Mouse (Mus musculus): ENCODE measurements around the gene Prdx2. TPM values are rescaled to one million over a fixed set of nuclear protein-coding genes. Genes with fewer than 3 reads are reported as not detected.

The Prdx2 gene
- polyA plus RNA-seq, 1 experiment from 2014 or later: 681 TPM

- H3K9me3 ChIP-seq: no peaks in the 10 kb centered on the region
- ATAC-seq (ENCODE audit: insufficient number of reproducible peaks, low FRiP score, low TSS enrichment, low read depth): no peak
- H3K4me1 ChIP-seq: peaks cover 28% of the 10 kb centered on the region
- WGBS: 91% methylated on average over 9 of the region's 9 CpGs
- no peak overlapping the region for H3K4me3 ChIP-seq
- no peak overlapping the region for H3K27ac ChIP-seq
- no peak overlapping the region for H3K4me2 ChIP-seq
- H3K27me3 ChIP-seq: peaks cover 20% of the 10 kb centered on the region
- no peak overlapping the region for H3K9ac ChIP-seq
- H3K36me3 ChIP-seq: peaks cover 4% of the 10 kb centered on the region; the same call in 1 of the 2 replicates
These were observed 25.0 kb downstream of the Prdx2 start for GRCm38 (mm10) chr8:84994375-84994774.

DNA sequence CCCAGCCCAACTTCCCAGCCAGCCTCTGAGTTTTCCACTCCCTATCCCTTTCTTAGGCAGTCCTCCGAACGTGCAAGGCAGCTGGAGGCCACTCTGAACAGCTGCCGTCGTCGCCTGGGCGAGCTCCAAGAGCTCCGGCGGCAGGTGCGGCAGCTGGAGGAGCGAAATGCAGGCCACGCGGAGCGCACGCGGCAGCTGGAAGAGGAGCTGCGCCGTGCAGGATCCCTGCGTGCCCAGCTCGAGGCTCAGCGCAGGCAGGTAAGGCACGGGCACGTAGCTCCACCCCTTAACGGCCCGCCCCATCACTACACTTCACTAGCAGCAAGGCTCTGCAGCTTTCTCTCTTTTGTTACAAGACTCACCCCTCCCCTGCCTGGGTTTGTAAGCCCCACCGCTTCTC is 26.3 kb downstream of the Prdx2 start:
- Histone ChIP-seq H3K9ac (no peak overlapping the region), H3K27ac (no peak overlapping the region), H3K4me1 (peaks cover 22% of the 10 kb centered on the region), H3K9me3 (no peaks in the 10 kb centered on the region), H3K4me2 (0 out of 2 replicates have a peak overlapping the region, but pooled peaks have one; percentile 0), H3K36me3 (peaks cover 4% of the 10 kb centered on the region; the same call in 1 of the 2 replicates), H3K4me3 (no peak overlapping the region), H3K27me3 (peaks cover 20% of the 10 kb centered on the region)
- WGBS: 32% methylated on average over 25 of the region's 25 CpGs
- ATAC-seq (ENCODE audit: insufficient number of reproducible peaks, low FRiP score, low TSS enrichment, low read depth): no peak

GRCm38 (mm10) chr8:84996978-84997377 is 27.6 kb downstream of the Prdx2 start:
- no peak for ATAC-seq (ENCODE audit: insufficient number of reproducible peaks, low FRiP score, low TSS enrichment, low read depth)
- H3K27me3 ChIP-seq: peaks cover 20% of the 10 kb centered on the region
- H3K4me2 ChIP-seq: no peak overlapping the region
- H3K27ac ChIP-seq: no peak overlapping the region
- H3K4me1 ChIP-seq: peaks cover 16% of the 10 kb centered on the region
- H3K36me3 ChIP-seq: peaks cover 4% of the 10 kb centered on the region; the same call in 1 of the 2 replicates
- WGBS: 81% methylated on average over 5 of the region's 5 CpGs
- H3K9ac ChIP-seq: no peak overlapping the region
- H3K4me3 ChIP-seq: no peak overlapping the region
- no peaks in the 10 kb centered on the region for H3K9me3 ChIP-seq

GRCm38 (mm10) chr8:84997649-84998295 is 28.4 kb downstream of the Prdx2 start:
- H3K27me3 ChIP-seq: peaks cover 20% of the 10 kb centered on the region
- H3K4me2 ChIP-seq: peak overlapping the region; percentile 17; the same call in 1 of the 2 replicates
- peaks cover 16% of the 10 kb centered on the region for H3K4me1 ChIP-seq
- 6% methylated on average over 19 of the region's 19 CpGs for WGBS
- H3K36me3 ChIP-seq: peaks cover 4% of the 10 kb centered on the region; the same call in 1 of the 2 replicates
- no peak overlapping the region for H3K9ac ChIP-seq
- peak; percentile 31; the same call in 1 of the 2 replicates for ATAC-seq (ENCODE audit: insufficient number of reproducible peaks, low FRiP score, low TSS enrichment, low read depth)
- no peak overlapping the region for H3K4me3 ChIP-seq
- no peaks in the 10 kb centered on the region for H3K9me3 ChIP-seq
- H3K27ac ChIP-seq: no peak overlapping the region

DNA sequence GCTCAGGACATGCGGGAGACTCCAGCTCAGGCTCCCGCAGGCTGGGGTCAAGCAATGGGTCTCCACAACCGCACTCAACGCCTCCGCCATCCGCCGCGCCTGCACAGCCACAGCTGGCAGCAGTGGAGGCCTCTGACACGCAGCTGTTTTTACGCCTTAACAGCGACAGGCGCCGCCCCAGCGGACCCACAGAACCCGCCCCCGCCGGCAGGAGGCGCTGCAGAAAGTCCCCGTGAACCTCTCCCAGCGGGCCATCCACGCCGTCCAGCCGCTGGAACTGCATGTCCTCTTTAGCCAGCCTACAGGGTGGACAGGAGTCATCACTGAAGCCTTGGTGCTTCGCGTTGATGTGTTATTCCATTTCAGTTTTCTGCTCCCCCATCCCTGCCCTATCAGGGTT is 38.3 kb downstream of the Prdx2 start:
- Histone ChIP-seq H3K9ac (no peak overlapping the region), H3K27ac (no peak overlapping the region), H3K9me3 (no peaks in the 10 kb centered on the region), H3K4me1 (0 out of 2 replicates have a peak, but pooled peaks cover 4% of the 10 kb centered on the region), H3K4me2 (no peak overlapping the region), H3K36me3 (no peaks in the 10 kb centered on the region), H3K27me3 (peaks cover 49% of the 10 kb centered on the region), H3K4me3 (no peak overlapping the region)
- ATAC-seq (ENCODE audit: insufficient number of reproducible peaks, low FRiP score, low TSS enrichment, low read depth): no peak
- 12% methylated on average over 25 of the region's 25 CpGs for WGBS

DNA sequence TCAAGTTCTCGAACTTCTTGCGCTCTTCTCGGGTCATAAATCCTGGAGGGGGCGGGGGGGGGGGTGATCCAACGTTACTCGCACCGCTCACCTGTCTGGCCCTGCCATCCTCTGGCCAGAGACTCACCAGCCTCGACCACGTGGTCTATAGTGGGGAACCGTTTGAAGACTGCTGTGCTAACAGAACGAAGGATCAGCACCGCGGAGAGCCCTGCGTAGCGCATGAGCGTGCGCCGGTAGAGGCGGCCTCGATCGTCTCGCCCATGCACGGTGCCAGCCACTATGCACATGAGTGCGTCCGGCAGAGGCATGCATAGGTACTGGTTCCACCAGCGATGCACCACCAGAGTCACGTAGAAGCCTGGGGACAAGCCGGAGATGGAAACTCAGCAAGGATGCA is 41.9 kb downstream of the Prdx2 start:
- Histone ChIP-seq H3K4me1 (peaks cover 9% of the 10 kb centered on the region), H3K27me3 (peaks cover 70% of the 10 kb centered on the region), H3K36me3 (no peaks in the 10 kb centered on the region), H3K4me2 (no peak overlapping the region), H3K9me3 (no peaks in the 10 kb centered on the region), H3K27ac (no peak overlapping the region), H3K9ac (no peak overlapping the region), H3K4me3 (no peak overlapping the region)
- no peak for ATAC-seq (ENCODE audit: insufficient number of reproducible peaks, low FRiP score, low TSS enrichment, low read depth)
- WGBS: 14% methylated on average over 28 of the region's 28 CpGs

DNA sequence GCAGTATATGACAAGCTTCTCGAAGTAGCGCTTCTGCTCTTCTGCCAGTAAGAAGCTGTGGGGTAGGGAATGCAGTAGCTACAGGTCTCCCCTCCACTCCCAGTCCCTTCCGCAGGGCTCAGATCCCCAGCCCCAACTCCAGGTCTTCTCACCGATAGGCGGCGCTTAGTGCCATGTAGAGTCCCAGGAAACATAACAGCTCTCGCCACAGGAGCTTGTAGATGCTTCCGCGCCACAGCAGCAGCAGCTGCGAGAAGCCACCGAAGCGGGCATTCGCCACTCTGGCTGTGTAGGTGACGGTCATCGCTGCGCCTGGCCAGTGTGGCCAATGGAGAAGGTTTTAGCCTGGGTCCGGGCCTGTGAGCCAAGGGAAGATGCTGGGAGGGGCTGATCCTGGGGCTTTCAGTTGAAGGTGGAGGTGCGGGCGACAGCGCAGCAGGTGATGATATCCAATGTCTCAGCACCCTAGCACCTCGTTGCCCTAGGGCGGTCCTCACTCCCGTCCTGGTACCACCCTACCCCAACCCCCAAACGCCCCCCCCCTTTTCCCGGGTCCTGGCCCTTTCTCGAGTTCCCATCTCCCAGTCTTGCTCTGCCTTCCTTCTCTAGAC is 43.9 kb downstream of the Prdx2 start:
- no peak overlapping the region for H3K9ac ChIP-seq
- H3K27ac ChIP-seq: no peak overlapping the region
- H3K27me3 ChIP-seq: peaks cover 54% of the 10 kb centered on the region
- H3K36me3 ChIP-seq: peaks cover 8% of the 10 kb centered on the region
- ATAC-seq (ENCODE audit: insufficient number of reproducible peaks, low FRiP score, low TSS enrichment, low read depth): peak; percentile 41; the same call in 1 of the 2 replicates
- H3K4me3 ChIP-seq: peak overlapping the region; percentile 30
- no peaks in the 10 kb centered on the region for H3K9me3 ChIP-seq
- H3K4me1 ChIP-seq: peaks cover 5% of the 10 kb centered on the region
- peak overlapping the region; percentile 54 for H3K4me2 ChIP-seq
- WGBS: 4% methylated on average over 26 of the region's 26 CpGs

GRCm38 (mm10) chr8:85014431-85014830 is 45.0 kb downstream of the Prdx2 start, which contains the start of gene Best2:
Gene Best2 (minus strand): TSS chr8:85014531.
- ATAC-seq (ENCODE audit: insufficient number of reproducible peaks, low FRiP score, low TSS enrichment, low read depth): no peak
- peak within 1 kb of the TSS; percentile 30 for H3K4me3 ChIP-seq
- H3K4me1 ChIP-seq: peaks cover 5% of the 10 kb centered on the region
- WGBS: 68% methylated on average over 2 of the region's 2 CpGs
- no peaks in the 10 kb centered on the region for H3K9me3 ChIP-seq
- H3K27me3 ChIP-seq: peaks cover 43% of the 10 kb centered on the region
- peaks cover 19% of the 10 kb centered on the region for H3K36me3 ChIP-seq
- peak within 1 kb of the TSS; percentile 54 for H3K4me2 ChIP-seq
- H3K9ac ChIP-seq: no peak within 1 kb of the TSS
- no peak within 1 kb of the TSS for H3K27ac ChIP-seq

GRCm38 (mm10) chr8:85016724-85017123 is 47.3 kb downstream of the Prdx2 start:
- Histone ChIP-seq H3K4me1 (peaks cover 5% of the 10 kb centered on the region), H3K36me3 (peaks cover 40% of the 10 kb centered on the region), H3K27ac (no peak overlapping the region), H3K27me3 (peaks cover 27% of the 10 kb centered on the region), H3K4me3 (no peak overlapping the region), H3K9me3 (no peaks in the 10 kb centered on the region), H3K4me2 (no peak overlapping the region), H3K9ac (no peak overlapping the region)
- WGBS: 67% methylated on average over 10 of the region's 10 CpGs
- ATAC-seq (ENCODE audit: insufficient number of reproducible peaks, low FRiP score, low TSS enrichment, low read depth): no peak

DNA sequence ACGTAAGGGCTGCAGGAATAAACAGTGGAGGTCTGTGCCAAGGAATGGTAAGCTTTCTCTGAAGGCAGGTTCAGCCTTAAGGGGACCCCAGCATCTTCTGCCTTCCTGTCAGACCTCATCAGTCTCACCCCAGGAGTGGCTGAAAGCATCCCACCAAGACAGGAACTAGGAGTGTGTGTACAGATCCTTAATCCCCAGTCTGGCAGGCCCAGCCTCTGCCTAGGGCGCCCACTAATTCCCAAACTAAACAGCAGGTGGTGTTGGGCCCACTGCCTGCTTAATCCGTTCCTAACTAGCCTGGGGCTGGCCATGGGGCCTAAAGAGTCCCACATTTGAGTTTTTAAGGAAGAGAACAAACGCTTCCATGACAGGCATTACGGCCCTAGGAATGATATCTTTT is 47.8 kb downstream of the Prdx2 start:
- ATAC-seq (ENCODE audit: insufficient number of reproducible peaks, low FRiP score, low TSS enrichment, low read depth): no peak
- no peak overlapping the region for H3K4me3 ChIP-seq
- no peak overlapping the region for H3K9ac ChIP-seq
- H3K27me3 ChIP-seq: peaks cover 25% of the 10 kb centered on the region
- H3K4me1 ChIP-seq: peaks cover 5% of the 10 kb centered on the region
- no peak overlapping the region for H3K4me2 ChIP-seq
- no peak overlapping the region for H3K27ac ChIP-seq
- peaks cover 45% of the 10 kb centered on the region for H3K36me3 ChIP-seq
- 38% methylated on average over 5 of the region's 5 CpGs for WGBS
- H3K9me3 ChIP-seq: no peaks in the 10 kb centered on the region

DNA sequence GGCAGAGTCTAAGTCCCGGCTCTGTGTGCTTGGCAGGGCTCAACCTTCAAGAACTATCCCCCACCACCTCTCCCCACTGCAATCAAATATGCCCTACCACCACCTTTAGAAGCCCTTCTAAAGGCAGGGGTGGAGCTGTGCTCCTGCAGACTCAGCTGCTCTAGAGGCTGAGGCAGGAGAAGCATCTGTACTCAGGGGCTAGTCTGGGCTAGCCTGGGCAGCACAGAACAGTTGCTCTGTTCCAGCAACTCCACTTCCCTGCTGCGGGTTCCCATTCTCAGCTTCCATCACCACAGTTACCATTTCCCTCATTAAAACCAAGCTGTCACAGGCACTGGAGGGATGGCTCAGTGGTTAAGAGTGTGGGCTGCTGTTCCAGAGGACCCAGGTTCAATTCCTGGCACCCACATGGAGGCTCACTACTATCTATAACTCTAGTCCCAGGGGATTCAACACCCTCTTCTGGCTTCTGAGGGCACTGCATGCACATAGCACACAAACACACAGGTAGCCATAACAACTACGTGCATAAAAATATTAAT is 52.2 kb downstream of the Prdx2 start:
- WGBS: 93% methylated on average over 3 of the region's 3 CpGs
- no peaks in the 10 kb centered on the region for H3K27me3 ChIP-seq
- H3K9ac ChIP-seq: no peak overlapping the region
- peaks cover 22% of the 10 kb centered on the region for H3K4me1 ChIP-seq
- H3K4me2 ChIP-seq: no peak overlapping the region
- H3K9me3 ChIP-seq: no peaks in the 10 kb centered on the region
- peaks cover 64% of the 10 kb centered on the region for H3K36me3 ChIP-seq
- H3K27ac ChIP-seq: no peak overlapping the region
- no peak for ATAC-seq (ENCODE audit: insufficient number of reproducible peaks, low FRiP score, low TSS enrichment, low read depth)
- no peak overlapping the region for H3K4me3 ChIP-seq

DNA sequence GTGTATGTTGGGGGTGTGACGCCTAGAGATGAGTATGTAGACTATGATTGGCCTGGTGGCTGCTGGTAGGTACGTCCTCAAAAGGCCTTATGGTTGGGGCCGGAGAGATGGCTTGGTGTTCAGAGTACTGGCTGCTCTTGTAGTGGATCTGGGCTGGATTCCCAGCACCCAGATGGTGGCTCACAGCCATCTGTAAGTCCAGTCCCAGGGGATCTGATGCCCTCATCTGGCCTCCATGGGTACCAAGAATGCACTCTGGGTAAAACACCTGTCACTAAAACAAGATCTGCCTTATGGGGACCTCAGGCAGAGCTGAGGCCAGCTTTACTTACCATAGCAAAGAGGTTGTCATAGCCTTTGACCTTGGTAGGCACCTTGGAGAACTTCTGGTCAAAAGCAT is 54.5 kb downstream of the Prdx2 start:
- H3K27me3 ChIP-seq: no peaks in the 10 kb centered on the region
- peak overlapping the region; percentile 88 for H3K4me2 ChIP-seq
- no peak overlapping the region for H3K9ac ChIP-seq
- no peak for ATAC-seq (ENCODE audit: insufficient number of reproducible peaks, low FRiP score, low TSS enrichment, low read depth)
- peaks cover 51% of the 10 kb centered on the region for H3K36me3 ChIP-seq
- H3K4me3 ChIP-seq: peak overlapping the region; percentile 84
- H3K27ac ChIP-seq: no peak overlapping the region
- 89% methylated on average over 3 of the region's 3 CpGs for WGBS
- no peaks in the 10 kb centered on the region for H3K9me3 ChIP-seq
- peaks cover 32% of the 10 kb centered on the region for H3K4me1 ChIP-seq

All from limb, embryonic 15.5 days (tissue).